Mouse (Mus musculus) midbrain, embryonic 14.5 days (tissue): ENCODE measurements around the gene Tmem63b. TPM values are rescaled to one million over a fixed set of nuclear protein-coding genes. Genes with fewer than 3 reads are reported as not detected.

Experiments used
- ATAC-seq: fragments of 200-750 bp; cut with Nextera tagmentation; 2 replicates; pipeline ENCODE4 v1.8.0; 2017; ENCODE audit warnings: moderate number of reproducible peaks, moderate library complexity; ENCODE audit not compliant: low FRiP score, low TSS enrichment
- DNase-seq: peaks from one replicate; pipeline ENCODE4 v3.0.0-alpha.2; 2015
- H3K27ac ChIP-seq: fragments of 300-500 bp; sonication (generic); replicated peaks from 2 replicates; pipeline ENCODE4 v1.5.1; 2014; ENCODE audit warnings: mild to moderate bottlenecking, low read depth, low read length, moderate library complexity
- H3K27me3 ChIP-seq: fragments of 300-500 bp; sonication (generic); 2 replicates; pipeline ENCODE4 v1.6.1; 2014; ENCODE audit warnings: low read length, control low read depth, mixed read lengths; ENCODE audit not compliant: control insufficient read depth, insufficient read depth
- H3K36me3 ChIP-seq: fragments of 300-500 bp; sonication (generic); 2 replicates; pipeline ENCODE4 v1.6.1; 2014; ENCODE audit warnings: low read length, control low read depth; ENCODE audit not compliant: control insufficient read depth, insufficient read depth
- H3K4me1 ChIP-seq: fragments of 300-500 bp; sonication (generic); 2 replicates; pipeline ENCODE4 v1.6.1; 2014; ENCODE audit warnings: mild to moderate bottlenecking, antibody characterized with exemption, low read length, control low read depth; ENCODE audit not compliant: control insufficient read depth, insufficient read depth
- H3K4me2 ChIP-seq: fragments of 300-500 bp; sonication (generic); 2 replicates; pipeline ENCODE4 v1.6.1; 2014; ENCODE audit warnings: mild to moderate bottlenecking, low read length, moderate library complexity
- H3K4me3 ChIP-seq: fragments of 300-500 bp; sonication (generic); replicated peaks from 2 replicates; pipeline ENCODE4 v1.5.1; 2014; ENCODE audit warnings: low read depth, low read length
- H3K9ac ChIP-seq: fragments of 300-500 bp; sonication (generic); replicated peaks from 2 replicates; pipeline ENCODE4 v1.6.1; 2014; ENCODE audit warnings: mild to moderate bottlenecking, low read length, moderate library complexity
- H3K9me3 ChIP-seq: fragments of 300-500 bp; sonication (generic); 2 replicates; pipeline ENCODE4 v1.6.1; 2016; ENCODE audit warnings: low read length, control low read depth, mixed read lengths; ENCODE audit not compliant: control insufficient read depth
- WGBS: fragments of 180-500 bp; shearing (Covaris S2); extraction: QIAGEN DNeasy Blood & Tissue Kit; methylation state at CpG from one replicate; pipeline ENCODE4 v1.1.7; 2014; 5-methylcytosine and 5-hydroxymethylcytosine counted together
- polyA plus RNA-seq: library from polyadenylated mRNA; unstranded; fragments of >200 nt; fragmentation: Nextera tagmentation; extraction: Ambion mirVana; gene quantifications from 2 replicates; pipeline ENCODE4 v1.2.1, GENCODE M21; 2014

Tmem63b gene
- polyA plus RNA-seq, 1 experiment from 2014 or later, result 123 TPM

DNA sequence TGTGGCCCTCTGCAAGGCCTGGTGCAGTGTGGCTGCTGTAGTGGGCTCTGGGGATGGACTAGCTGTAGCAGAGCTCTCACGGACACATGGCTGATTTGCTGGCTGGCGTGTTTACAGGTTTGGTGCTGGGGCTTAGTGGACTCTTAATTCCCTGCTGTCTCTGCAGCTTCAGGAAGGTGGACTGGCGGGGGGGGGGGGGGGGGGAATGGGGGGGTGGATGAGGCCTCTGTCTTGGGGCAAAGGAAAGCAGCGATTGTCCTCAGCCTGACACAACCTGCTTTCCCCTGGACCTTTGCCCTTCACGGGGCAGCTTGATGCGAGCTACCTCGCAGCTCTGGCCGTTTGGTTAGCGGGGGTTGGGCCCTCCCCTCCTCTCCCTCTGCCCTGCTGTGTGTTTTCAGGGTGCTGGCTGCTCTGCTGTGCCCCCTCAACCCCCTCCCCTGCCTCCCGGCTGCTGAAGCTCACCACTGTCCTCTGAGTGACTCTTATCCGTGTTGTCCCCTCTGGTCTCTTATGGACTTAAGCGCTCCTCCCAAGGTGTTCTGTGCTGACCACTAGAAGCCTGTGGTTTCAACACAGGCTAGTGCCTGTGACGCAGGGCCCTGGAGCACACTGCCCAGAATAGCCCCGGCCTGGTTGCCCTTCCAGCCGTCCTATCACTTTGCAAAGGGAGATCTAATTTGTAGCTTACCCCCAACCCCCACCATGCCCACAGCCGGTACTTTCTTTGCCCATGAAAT, 14.0 kb upstream of the Tmem63b start:
- WGBS, result 41% methylated on average over 11 of the region's 16 CpGs
- Histone ChIP-seq H3K4me1 (peaks cover 7% of the 10 kb centered on the region; the same call in 1 of the 2 replicates), H3K4me2 (no peak overlapping the region), H3K9ac (no peak overlapping the region; the same call in 1 of the 2 replicates), H3K36me3 (peaks cover 20% of the 10 kb centered on the region), H3K9me3 (no peaks in the 10 kb centered on the region), H3K27ac (no peak overlapping the region), H3K4me3 (no peak overlapping the region), H3K27me3 (no peaks in the 10 kb centered on the region)
- no peak for ATAC-seq
- peak; percentile 12 for DNase-seq

DNA sequence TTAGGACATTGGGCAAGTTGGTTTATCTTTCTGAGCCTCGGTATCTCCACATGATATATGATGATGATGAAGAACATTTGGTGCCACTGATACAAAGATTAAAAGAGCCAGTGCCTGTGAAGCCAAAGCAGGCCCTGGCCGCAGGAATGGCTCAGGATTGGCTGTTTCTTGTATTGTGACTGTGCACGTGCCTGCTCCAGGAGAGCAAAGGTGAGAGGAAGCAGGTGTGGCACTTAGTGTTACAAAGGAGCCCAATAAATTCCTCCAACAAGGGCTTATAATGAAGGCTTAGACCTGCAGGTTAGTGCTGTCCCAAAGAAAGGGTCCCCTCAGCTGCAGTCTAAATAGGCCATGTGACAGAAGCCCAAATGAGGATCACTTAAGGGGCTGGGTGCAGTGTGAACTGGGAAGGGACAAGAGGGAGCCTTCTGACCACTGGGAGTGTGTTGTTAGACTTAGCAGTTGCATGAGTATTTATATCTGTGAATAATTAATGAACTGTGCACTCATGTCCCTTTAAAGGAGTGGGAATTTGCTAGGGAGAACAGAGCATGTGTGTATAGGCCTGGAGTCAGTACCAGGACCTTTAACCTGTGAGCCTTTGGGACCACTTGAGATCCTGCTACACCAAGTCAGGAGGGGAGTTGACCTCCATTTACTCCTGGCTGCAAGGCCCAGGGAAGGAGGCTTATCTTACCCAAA, 12.5 kb upstream of the Tmem63b start:
- Histone ChIP-seq H3K36me3 (peaks cover 20% of the 10 kb centered on the region), H3K27ac (no peak overlapping the region), H3K4me2 (no peak overlapping the region), H3K9me3 (no peaks in the 10 kb centered on the region), H3K4me3 (no peak overlapping the region), H3K27me3 (no peaks in the 10 kb centered on the region), H3K4me1 (peaks cover 7% of the 10 kb centered on the region; the same call in 1 of the 2 replicates), H3K9ac (no peak overlapping the region)
- ATAC-seq (no peak), DNase-seq (no peak)
- WGBS, result 91% methylated on average over 3 of the region's 3 CpGs

DNA sequence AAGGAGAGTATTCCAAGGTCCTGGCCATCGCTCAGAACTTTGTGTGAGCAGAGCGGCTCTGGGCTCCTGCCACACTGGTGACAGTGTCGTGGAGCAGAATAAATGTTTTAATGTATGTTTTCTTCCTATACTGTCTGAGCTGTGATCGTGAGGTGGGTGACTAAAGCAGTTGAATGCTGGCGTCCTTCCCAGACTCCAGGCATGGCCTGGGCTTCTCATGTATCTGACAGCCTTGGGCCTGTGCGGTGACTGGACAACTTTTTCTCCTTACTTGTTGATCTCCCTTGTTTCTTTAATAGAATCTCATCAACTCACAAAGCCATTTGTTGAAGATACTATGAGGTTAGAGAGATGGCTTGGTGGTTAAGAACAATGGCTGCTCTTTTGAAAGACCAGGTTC, 11.7 kb upstream of the Tmem63b start:
- no peaks in the 10 kb centered on the region for H3K9me3 ChIP-seq
- no peak overlapping the region for H3K4me2 ChIP-seq
- no peak overlapping the region for H3K9ac ChIP-seq
- peaks cover 20% of the 10 kb centered on the region for H3K36me3 ChIP-seq
- DNase-seq, result no peak
- ATAC-seq, result no peak
- no peaks in the 10 kb centered on the region for H3K27me3 ChIP-seq
- H3K4me1 ChIP-seq, result peaks cover 7% of the 10 kb centered on the region; the same call in 1 of the 2 replicates
- WGBS, result 90% methylated on average over 6 of the region's 6 CpGs
- no peak overlapping the region for H3K4me3 ChIP-seq
- H3K27ac ChIP-seq, result no peak overlapping the region

DNA sequence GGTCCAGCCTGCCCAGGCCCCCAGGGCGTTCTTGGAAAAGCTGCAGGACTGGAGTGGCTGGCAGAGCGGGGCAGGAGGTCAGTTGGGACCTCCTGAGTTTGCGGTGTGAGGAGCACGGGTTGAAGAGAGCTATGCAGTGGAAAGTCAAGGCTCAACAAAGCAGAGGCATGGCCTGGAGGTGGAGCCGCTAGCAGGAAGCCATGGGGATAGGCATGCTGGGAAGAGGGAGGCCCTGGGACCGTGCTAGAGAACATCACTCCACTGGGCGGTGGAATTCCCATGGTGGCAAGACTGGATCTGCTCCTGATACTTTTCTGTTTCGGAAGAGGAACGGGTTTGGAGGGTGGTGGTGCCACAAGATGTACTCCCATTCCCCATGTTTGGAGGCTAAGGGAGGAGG, 10.3 kb upstream of the Tmem63b start:
- Histone ChIP-seq H3K36me3 (peaks cover 20% of the 10 kb centered on the region), H3K4me3 (no peak overlapping the region), H3K27ac (no peak overlapping the region), H3K27me3 (no peaks in the 10 kb centered on the region), H3K4me2 (no peak overlapping the region), H3K9ac (no peak overlapping the region), H3K9me3 (no peaks in the 10 kb centered on the region), H3K4me1 (peaks cover 7% of the 10 kb centered on the region; the same call in 1 of the 2 replicates)
- WGBS, result 90% methylated on average over 9 of the region's 9 CpGs
- no peak for DNase-seq
- no peak for ATAC-seq

DNA sequence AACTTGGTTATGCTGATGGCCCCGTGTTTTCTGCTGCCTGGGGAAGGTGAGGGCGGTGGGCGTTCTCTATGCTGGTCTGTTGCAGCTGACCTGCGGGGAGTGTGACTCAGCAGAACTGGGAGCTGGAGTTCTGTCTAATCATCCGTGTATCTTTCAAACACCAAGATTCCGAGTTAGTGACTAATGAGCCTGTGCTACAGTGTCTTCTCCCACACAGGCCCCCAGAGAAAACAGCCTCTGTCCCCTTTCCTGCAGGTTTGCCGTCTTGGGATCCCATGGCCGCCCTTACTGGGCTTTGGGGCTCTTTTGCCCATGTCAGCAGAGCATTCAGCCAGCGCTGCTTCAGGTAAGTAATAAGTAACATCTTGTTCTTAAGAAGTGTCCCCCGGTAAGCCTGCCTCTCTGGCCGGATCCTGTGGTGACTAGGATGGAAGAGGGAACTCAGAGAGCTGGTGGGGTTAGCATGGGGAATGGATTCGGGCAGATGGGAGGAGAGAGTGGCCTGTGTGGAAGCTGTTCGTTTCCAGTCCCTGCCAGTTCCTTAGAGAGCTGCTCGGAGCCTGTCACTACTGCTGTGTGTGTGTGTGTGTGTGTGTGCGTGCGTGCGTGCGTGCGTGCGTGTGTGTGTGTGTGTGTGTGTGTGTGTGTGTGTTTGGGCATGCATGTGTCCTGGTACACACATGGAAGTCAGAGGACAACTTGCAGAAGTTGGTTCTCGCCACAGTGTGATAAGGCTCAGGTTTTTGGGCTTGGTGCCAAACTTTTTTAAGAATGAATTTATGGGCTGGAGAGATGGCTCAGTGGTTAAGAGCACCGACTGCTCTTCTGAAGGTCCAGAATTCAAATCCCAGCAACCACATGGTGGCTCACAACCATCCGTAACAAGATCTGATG, 8.8 kb upstream of the Tmem63b start:
- H3K27ac ChIP-seq, result no peak overlapping the region
- no peak for ATAC-seq
- H3K4me1 ChIP-seq, result peaks cover 4% of the 10 kb centered on the region; the same call in 1 of the 2 replicates
- no peak overlapping the region for H3K4me2 ChIP-seq
- no peak overlapping the region for H3K9ac ChIP-seq
- no peaks in the 10 kb centered on the region for H3K9me3 ChIP-seq
- H3K36me3 ChIP-seq, result peaks cover 20% of the 10 kb centered on the region
- no peaks in the 10 kb centered on the region for H3K27me3 ChIP-seq
- DNase-seq, result no peak
- H3K4me3 ChIP-seq, result no peak overlapping the region
- WGBS, result 81% methylated on average over 23 of the region's 23 CpGs

DNA sequence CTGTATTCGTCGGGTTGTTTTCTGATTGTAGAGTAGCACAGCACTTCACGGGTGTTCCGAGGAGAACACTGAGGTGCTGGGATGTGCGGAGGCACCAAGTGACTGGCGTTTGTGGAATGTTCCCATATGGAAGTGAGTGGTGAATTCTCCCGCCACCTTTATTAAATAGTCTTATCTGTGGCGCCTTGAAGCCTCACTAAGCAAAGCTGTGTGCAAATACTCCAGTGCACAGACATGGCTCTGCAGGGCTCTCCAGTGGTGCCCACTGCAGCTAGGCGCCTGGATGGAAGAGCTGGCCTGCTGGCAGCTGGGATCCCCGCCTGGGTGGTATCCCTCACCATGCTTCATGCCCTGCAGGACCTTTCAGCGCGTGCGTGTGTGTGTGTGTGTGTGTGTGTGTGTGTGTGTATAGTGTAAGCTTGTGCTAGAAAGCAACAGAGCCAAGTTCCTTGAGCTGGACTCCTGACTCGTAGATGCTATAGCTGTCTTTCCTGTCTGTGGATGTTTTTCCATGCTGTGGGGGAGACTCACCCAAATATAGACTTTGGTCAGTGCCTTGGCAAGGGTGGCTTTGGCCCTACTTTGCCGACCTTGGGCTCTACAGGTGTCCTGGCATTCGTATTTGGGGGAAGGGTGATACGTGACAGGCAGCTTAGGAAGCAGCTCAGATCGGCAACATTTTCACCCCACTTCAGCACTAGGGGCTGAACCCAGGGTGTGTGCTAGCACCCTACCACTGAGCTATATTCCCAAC, 7.3 kb upstream of the Tmem63b start:
- WGBS, result 82% methylated on average over 18 of the region's 18 CpGs
- H3K36me3 ChIP-seq, result peaks cover 19% of the 10 kb centered on the region
- no peak overlapping the region for H3K4me3 ChIP-seq
- H3K9me3 ChIP-seq, result no peaks in the 10 kb centered on the region
- no peaks in the 10 kb centered on the region for H3K27me3 ChIP-seq
- H3K4me1 ChIP-seq, result no peaks in the 10 kb centered on the region
- ATAC-seq (no peak), DNase-seq (no peak)
- H3K4me2 ChIP-seq, result no peak overlapping the region
- H3K9ac ChIP-seq, result no peak overlapping the region
- no peak overlapping the region for H3K27ac ChIP-seq

DNA sequence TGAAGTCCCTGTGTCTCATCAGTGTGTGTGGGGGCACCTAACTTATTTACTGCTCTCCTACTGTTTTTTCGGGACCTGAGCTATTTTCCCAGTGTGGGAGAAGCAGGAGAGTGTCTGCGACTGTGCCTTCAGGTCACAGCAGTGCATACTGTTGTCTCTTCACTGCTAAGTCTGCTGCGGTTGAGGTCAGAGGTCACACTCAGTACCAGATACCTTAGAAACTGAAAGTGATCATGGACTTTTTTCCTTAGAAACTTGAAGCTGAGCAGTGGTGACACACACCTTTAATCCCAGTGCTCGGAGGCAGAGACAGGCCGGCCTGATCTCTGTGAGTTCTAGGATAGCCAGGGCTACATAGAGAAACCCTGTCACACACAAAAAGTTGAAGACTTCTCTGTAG, 5.5 kb upstream of the Tmem63b start:
- 85% methylated on average over 5 of the region's 5 CpGs for WGBS
- ATAC-seq (no peak), DNase-seq (no peak)
- H3K4me1 ChIP-seq, result peaks cover 7% of the 10 kb centered on the region
- H3K27me3 ChIP-seq, result no peaks in the 10 kb centered on the region
- 0 out of 2 replicates have a peak, but pooled peaks cover 7% of the 10 kb centered on the region for H3K36me3 ChIP-seq
- H3K9me3 ChIP-seq, result no peaks in the 10 kb centered on the region
- no peak overlapping the region for H3K27ac ChIP-seq
- no peak overlapping the region for H3K4me3 ChIP-seq
- H3K4me2 ChIP-seq, result no peak overlapping the region
- no peak overlapping the region for H3K9ac ChIP-seq

DNA sequence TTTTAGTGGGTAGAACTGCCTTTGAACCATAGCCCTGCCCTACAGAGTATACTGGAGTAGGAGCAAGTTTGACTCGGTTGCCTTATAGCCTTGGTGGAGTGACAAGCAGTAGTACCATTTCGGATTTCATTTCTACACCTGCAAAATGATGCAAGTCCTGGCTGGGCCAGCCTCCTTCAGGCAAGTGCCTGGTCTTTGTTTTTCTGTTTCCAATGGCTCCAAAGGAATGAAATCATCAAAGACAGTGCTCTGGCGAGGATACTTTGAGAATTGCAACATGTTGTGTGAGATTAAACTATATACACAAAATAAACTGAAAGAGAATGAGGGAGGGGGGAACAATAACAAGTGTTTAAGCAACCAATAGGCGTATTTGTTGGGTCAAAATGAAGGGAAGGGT, 3.3 kb upstream of the Tmem63b start:
- 90% methylated on average over 4 of the region's 4 CpGs for WGBS
- no peaks in the 10 kb centered on the region for H3K27me3 ChIP-seq
- no peak for ATAC-seq

More for the DNA sequence above, 3.3 kb upstream of the Tmem63b start:
- H3K4me1 ChIP-seq, result peaks cover 14% of the 10 kb centered on the region
- H3K4me2 ChIP-seq, result no peak overlapping the region
- H3K36me3 ChIP-seq, result no peaks in the 10 kb centered on the region
- H3K27ac ChIP-seq, result no peak overlapping the region
- no peaks in the 10 kb centered on the region for H3K9me3 ChIP-seq
- DNase-seq, result no peak
- H3K4me3 ChIP-seq, result no peak overlapping the region
- H3K9ac ChIP-seq, result no peak overlapping the region
